Mouse (Mus musculus) hindbrain, postnatal 0 days (tissue): Measurements from ENCODE around the gene Scn11a. TPM values are rescaled to one million over a fixed set of nuclear protein-coding genes. Genes with fewer than 3 reads are reported as not detected.

Experiments used
- ATAC-seq: fragments of 200-750 bp; cut with Nextera tagmentation; 2 replicates; pipeline ENCODE4 v1.8.0; 2017; ENCODE audit warnings: mild to moderate bottlenecking, moderate TSS enrichment, moderate library complexity
- DNase-seq: peaks from one replicate; pipeline ENCODE4 v3.0.0-alpha.2; 2015; ENCODE audit warnings: low spot score
- H3K27ac ChIP-seq: fragments of 300-500 bp; sonication (generic); 2 replicates; pipeline ENCODE4 v1.5.1; 2014; ENCODE audit warnings: mild to moderate bottlenecking
- H3K27me3 ChIP-seq: fragments of 300-500 bp; sonication (generic); 2 replicates; pipeline ENCODE4 v1.6.1; 2014; ENCODE audit warnings: low read length, mixed read lengths; ENCODE audit not compliant: insufficient read depth
- H3K36me3 ChIP-seq: fragments of 300-500 bp; sonication (generic); 2 replicates; pipeline ENCODE4 v1.6.1; 2014; ENCODE audit warnings: low read length, mixed read lengths; ENCODE audit not compliant: insufficient read depth
- H3K4me1 ChIP-seq: fragments of 300-500 bp; sonication (generic); 2 replicates; pipeline ENCODE4 v1.6.1; 2014; ENCODE audit warnings: antibody characterized with exemption, low read length, mixed read lengths; ENCODE audit not compliant: insufficient read depth
- H3K4me2 ChIP-seq: fragments of 300-500 bp; sonication (generic); 2 replicates; pipeline ENCODE4 v1.6.1; 2014; ENCODE audit warnings: low read depth, mild to moderate bottlenecking, low read length, moderate library complexity, mixed read lengths
- H3K4me3 ChIP-seq: fragments of 300-500 bp; sonication (generic); 2 replicates; pipeline ENCODE4 v1.5.1; 2014; ENCODE audit warnings: low read length
- H3K9ac ChIP-seq: fragments of 300-500 bp; sonication (generic); replicated peaks from 2 replicates; pipeline ENCODE4 v1.6.1; 2014; ENCODE audit warnings: mild to moderate bottlenecking, low read length, moderate library complexity, mixed read lengths
- H3K9me3 ChIP-seq: fragments of 300-500 bp; sonication (generic); 2 replicates; pipeline ENCODE4 v1.6.1; 2016; ENCODE audit warnings: low read length, mixed read lengths
- CTCF ChIP-seq: IDR thresholded peaks from 2 replicates; pipeline ENCODE4 v1.5.1; 2016; ENCODE audit warnings: antibody characterized with exemption, control low read depth, low read depth
- WGBS: fragments of 180-500 bp; shearing (Covaris S2); extraction: QIAGEN DNeasy Blood & Tissue Kit; methylation state at CpG from one replicate; pipeline ENCODE4 v1.1.7; 2014; 5-methylcytosine and 5-hydroxymethylcytosine counted together
- polyA plus RNA-seq: library from polyadenylated mRNA; unstranded; fragments of >200 nt; fragmentation: Nextera tagmentation; extraction: Ambion mirVana; gene quantifications from 2 replicates; pipeline ENCODE4 v1.2.1, GENCODE M21; 2015
- total RNA-seq: library from RNA; depleted of rRNA; stranded (reverse); fragments of >200 nt; gene quantifications from 2 replicates; pipeline ENCODE4 v1.2.3, GENCODE M21; 2014

The Scn11a gene
- total and polyA plus RNA-seq, 2 experiments from 2014 or later, result 0.23 to 0.52 TPM

- no peak for DNase-seq
- H3K9ac ChIP-seq, result no peak overlapping the region
- 81% methylated on average over 6 of the region's 6 CpGs for WGBS
Observed at GRCm38 (mm10) chr9:119801460-119801859, 23.8 kb downstream of the Scn11a start.

DNA sequence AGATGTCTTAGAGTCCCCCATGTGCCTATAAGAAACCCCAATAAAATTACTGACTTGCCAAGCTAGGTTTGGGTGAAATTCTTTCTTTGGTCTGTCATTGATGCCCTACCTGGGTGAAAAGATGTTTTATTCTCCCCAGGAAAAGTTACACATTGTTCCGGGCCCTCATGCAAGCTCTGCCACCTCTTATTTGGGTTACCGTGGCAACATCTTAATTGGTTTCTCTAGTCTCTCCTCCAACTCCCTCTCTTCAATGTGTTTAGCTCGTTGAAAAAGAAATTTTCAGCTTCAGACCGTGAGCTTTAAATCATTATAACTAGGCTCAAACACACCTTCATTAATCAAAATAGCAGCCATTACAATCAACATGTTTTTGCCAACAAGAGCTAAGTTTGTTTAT is 28.5 kb downstream of the Scn11a start:
- WGBS, result 43% methylated on average over 4 of the region's 4 CpGs
- H3K36me3 ChIP-seq, result no peaks in the 10 kb centered on the region
- no peaks in the 10 kb centered on the region for H3K27me3 ChIP-seq
- ATAC-seq (no peak), DNase-seq (peak; percentile 51)
- TF ChIP-seq CTCF, result no peak
- H3K27ac ChIP-seq, result no peak overlapping the region
- H3K9ac ChIP-seq, result no peak overlapping the region
- no peak overlapping the region for H3K4me2 ChIP-seq
- no peak overlapping the region for H3K4me3 ChIP-seq
- H3K9me3 ChIP-seq, result 0 out of 2 replicates have a peak, but pooled peaks cover 3% of the 10 kb centered on the region
- no peaks in the 10 kb centered on the region for H3K4me1 ChIP-seq

More at GRCm38 (mm10) chr9:119801460-119801859, 23.8 kb downstream of the Scn11a start:
- TF ChIP-seq CTCF, result no peak
- Histone ChIP-seq H3K4me2 (no peak overlapping the region), H3K27me3 (no peaks in the 10 kb centered on the region), H3K9me3 (0 out of 2 replicates have a peak, but pooled peaks cover 3% of the 10 kb centered on the region), H3K4me1 (peaks cover 14% of the 10 kb centered on the region), H3K27ac (no peak overlapping the region), H3K36me3 (no peaks in the 10 kb centered on the region), H3K4me3 (no peak overlapping the region)
- ATAC-seq, result no peak

DNA sequence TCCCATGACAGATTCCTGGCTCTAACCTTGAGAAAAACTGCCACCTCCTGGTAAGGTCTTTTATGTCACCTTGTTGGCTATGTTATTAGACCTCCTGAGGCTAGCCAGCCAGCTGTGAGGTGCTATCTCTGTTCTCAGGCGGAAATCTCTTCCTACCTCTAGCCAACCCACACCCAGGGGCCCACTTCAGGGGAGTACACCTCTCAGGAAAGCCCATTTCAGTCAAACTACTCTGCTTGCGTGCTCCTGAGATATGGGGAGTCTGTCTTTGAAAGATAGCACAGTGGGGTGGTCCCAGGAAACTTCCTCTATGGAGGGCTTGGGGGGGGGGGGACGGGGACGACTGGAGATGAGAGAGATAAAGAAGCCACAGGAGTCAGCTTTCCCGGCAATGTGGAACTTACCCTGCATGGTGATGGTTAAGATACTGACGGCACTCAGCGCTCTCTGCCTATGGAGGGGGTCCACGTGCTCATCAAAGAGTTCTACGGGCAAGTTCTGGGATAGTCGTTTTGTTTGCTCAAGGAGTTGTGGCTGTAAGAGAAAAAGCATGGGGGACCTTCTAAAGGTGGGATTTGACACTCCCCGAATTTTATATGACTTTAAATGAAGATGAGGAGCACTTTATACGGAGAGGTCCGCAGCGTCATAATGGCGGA is 29.9 kb downstream of the Scn11a start:
- DNase-seq (no peak), ATAC-seq (no peak)
- TF ChIP-seq CTCF, result no peak
- Histone ChIP-seq H3K9me3 (0 out of 2 replicates have a peak, but pooled peaks cover 3% of the 10 kb centered on the region), H3K4me2 (no peak overlapping the region), H3K4me3 (no peak overlapping the region), H3K4me1 (no peaks in the 10 kb centered on the region), H3K36me3 (no peaks in the 10 kb centered on the region), H3K27ac (no peak overlapping the region), H3K9ac (no peak overlapping the region), H3K27me3 (no peaks in the 10 kb centered on the region)
- WGBS, result 80% methylated on average over 15 of the region's 15 CpGs

GRCm38 (mm10) chr9:119794470-119794869 is 30.8 kb downstream of the Scn11a start:
- Histone ChIP-seq H3K9me3 (0 out of 2 replicates have a peak, but pooled peaks cover 3% of the 10 kb centered on the region), H3K27me3 (no peaks in the 10 kb centered on the region), H3K4me1 (no peaks in the 10 kb centered on the region), H3K9ac (no peak overlapping the region), H3K27ac (no peak overlapping the region), H3K4me2 (no peak overlapping the region), H3K4me3 (no peak overlapping the region), H3K36me3 (no peaks in the 10 kb centered on the region)
- ATAC-seq, result no peak
- no peak for DNase-seq
- 62% methylated on average over 4 of the region's 4 CpGs for WGBS
- no peak for TF ChIP-seq CTCF

GRCm38 (mm10) chr9:119792505-119792904 is 32.8 kb downstream of the Scn11a start:
- DNase-seq (peak; percentile 23), ATAC-seq (no peak)
- no peak overlapping the region for H3K4me3 ChIP-seq
- no peak overlapping the region for H3K27ac ChIP-seq
- 49% methylated on average over 9 of the region's 9 CpGs for WGBS
- H3K4me1 ChIP-seq, result no peaks in the 10 kb centered on the region
- no peak overlapping the region for H3K9ac ChIP-seq
- no peaks in the 10 kb centered on the region for H3K36me3 ChIP-seq
- 0 out of 2 replicates have a peak, but pooled peaks cover 3% of the 10 kb centered on the region for H3K9me3 ChIP-seq
- H3K4me2 ChIP-seq, result no peak overlapping the region
- H3K27me3 ChIP-seq, result no peaks in the 10 kb centered on the region
- TF ChIP-seq CTCF, result peak; percentile 57; the same call in 1 of the 2 replicates

GRCm38 (mm10) chr9:119780901-119781300 is 44.4 kb downstream of the Scn11a start:
- no peak for TF ChIP-seq CTCF
- no peaks in the 10 kb centered on the region for H3K27me3 ChIP-seq
- 65% methylated on average over 3 of the region's 3 CpGs for WGBS
- no peaks in the 10 kb centered on the region for H3K9me3 ChIP-seq
- H3K4me3 ChIP-seq, result no peak overlapping the region
- H3K27ac ChIP-seq, result no peak overlapping the region
- no peaks in the 10 kb centered on the region for H3K4me1 ChIP-seq
- no peak overlapping the region for H3K4me2 ChIP-seq
- H3K36me3 ChIP-seq, result no peaks in the 10 kb centered on the region
- no peak for DNase-seq
- no peak for ATAC-seq
- no peak overlapping the region for H3K9ac ChIP-seq

GRCm38 (mm10) chr9:119776661-119777060 is 48.6 kb downstream of the Scn11a start:
- H3K36me3 ChIP-seq, result no peaks in the 10 kb centered on the region
- H3K4me2 ChIP-seq, result no peak overlapping the region
- DNase-seq (no peak), ATAC-seq (no peak)
- no peaks in the 10 kb centered on the region for H3K27me3 ChIP-seq
- no peak overlapping the region for H3K27ac ChIP-seq
- no peaks in the 10 kb centered on the region for H3K4me1 ChIP-seq
- H3K9ac ChIP-seq, result no peak overlapping the region
- no peaks in the 10 kb centered on the region for H3K9me3 ChIP-seq
- WGBS, result 88% methylated on average over 7 of the region's 7 CpGs
- H3K4me3 ChIP-seq, result no peak overlapping the region
- no peak for TF ChIP-seq CTCF
